Mouse (Mus musculus) left cerebral cortex, adult 2 months (tissue): ENCODE measurements around the gene Itga9. TPM values are rescaled to one million over a fixed set of nuclear protein-coding genes. Genes with fewer than 3 reads are reported as not detected.

Experiments used
- DNase-seq, 2 experiments: peaks; one replicate each; pipeline ENCODE4 v3.0.0; 2021 to 2022; ENCODE audit warnings: low spot score in 2 of 2, mixed read lengths in 1 of 2; ENCODE audit errors: extremely low spot score in 1 of 2
- H3K27ac ChIP-seq: fragments of 200-600 bp; 2 replicates; pipeline ENCODE4 v1.8.1; 2022
- H3K4me3 ChIP-seq: fragments of 200-600 bp; 2 replicates; pipeline ENCODE4 v1.8.1; 2022
- CTCF ChIP-seq: fragments of 200-600 bp; IDR thresholded peaks from 2 replicates; pipeline ENCODE4 v1.8.1; 2022; ENCODE audit warnings: antibody characterized with exemption, mild to moderate bottlenecking, moderate library complexity
- intact Hi-C: fragments of 180-260 bp; cut with DNase I; formaldehyde crosslinking; loops from one replicate; pipeline ENCODE4 v1.15.1; 2025
- total RNA-seq, 2 experiments: library from RNA; stranded (reverse); gene quantifications; 2 replicates each; pipeline ENCODE4 v1.2.3; 2021

The Itga9 gene
- total RNA-seq, 2 experiments from 2014 or later, result 8.2 to 8.3 TPM

GRCm38 (mm10) chr9:118914589-118914988 is 308.1 kb downstream of the Itga9 start:
- no peak for DNase-seq
- H3K4me3 ChIP-seq, result no peak overlapping the region
- intact Hi-C loops, result no loop called here
- no peak for TF ChIP-seq CTCF
- no peak overlapping the region for H3K27ac ChIP-seq

GRCm38 (mm10) chr9:118915290-118915689 is 308.8 kb downstream of the Itga9 start:
- H3K27ac ChIP-seq, result no peak overlapping the region
- peak in 1 of 2 experiments; percentile 31 for DNase-seq
- no peak overlapping the region for H3K4me3 ChIP-seq
- peak; percentile 66 for TF ChIP-seq CTCF
- intact Hi-C loops, result no loop called here

- Histone ChIP-seq H3K27ac (no peak overlapping the region), H3K4me3 (no peak overlapping the region)
- peak; percentile 38 to 39 for DNase-seq
- intact Hi-C loops, result loop anchor here (1.0 to 10.0 kb wide), 3 partner anchors 109 to 405 kb away; partner anchors contain the start of gene Oxsr1
- TF ChIP-seq CTCF, result no peak
Observed at GRCm38 (mm10) chr9:118919672-118920186, 313.2 kb downstream of the Itga9 start.

GRCm38 (mm10) chr9:118920798-118921515 is 314.5 kb downstream of the Itga9 start:
- Histone ChIP-seq H3K27ac (peak overlapping the region; percentile 83), H3K4me3 (no peak overlapping the region)
- peak; percentile 93 for TF ChIP-seq CTCF
- DNase-seq, result peak; percentile 81 to 83
- intact Hi-C loops, result loop anchor here (1.0 to 10.0 kb wide), 3 partner anchors 108 to 404 kb away; partner anchors contain the start of gene Oxsr1

GRCm38 (mm10) chr9:118921926-118922325 is 315.4 kb downstream of the Itga9 start:
- no peak overlapping the region for H3K4me3 ChIP-seq
- TF ChIP-seq CTCF, result no peak
- DNase-seq, result no peak
- H3K27ac ChIP-seq, result peak overlapping the region; percentile 83
- intact Hi-C loops, result loop anchor here (2.0 to 10.0 kb wide), 2 partner anchors 107 to 403 kb away; partner anchors contain the start of gene Oxsr1

- H3K4me3 ChIP-seq, result no peak overlapping the region; the same call in 1 of the 2 replicates
- H3K27ac ChIP-seq, result no peak overlapping the region
- intact Hi-C loops, result loop anchor here (1.0 to 10.0 kb wide), 2 partner anchors 105 to 400 kb away; partner anchors contain the start of gene Oxsr1
- no peak for DNase-seq
- TF ChIP-seq CTCF, result no peak
Observed at GRCm38 (mm10) chr9:118924554-118925085, 318.1 kb downstream of the Itga9 start.

GRCm38 (mm10) chr9:118925286-118926110 is 319.0 kb downstream of the Itga9 start:
- no peak for TF ChIP-seq CTCF
- intact Hi-C loops, result loop anchor here (1.0 to 10.0 kb wide), 3 partner anchors 27 to 399 kb away; partner anchors contain the start of gene Oxsr1
- DNase-seq, result peak; percentile 90 to 94
- H3K27ac ChIP-seq, result peak overlapping the region; percentile 94
- peak overlapping the region; percentile 81 for H3K4me3 ChIP-seq

GRCm38 (mm10) chr9:118926111-118926650 is 319.7 kb downstream of the Itga9 start, which contains the start of gene Ctdspl:
TSS of gene Ctdspl (plus strand) at chr9:118926453.
- peak; percentile 69 to 73 for DNase-seq
- Histone ChIP-seq H3K27ac (peak within 1 kb of the TSS; percentile 94), H3K4me3 (peak within 1 kb of the TSS; percentile 81)
- intact Hi-C loops, result loop anchor here (2.0 to 10.0 kb wide), 2 partner anchors 27 to 399 kb away; partner anchors contain the start of gene Oxsr1
- TF ChIP-seq CTCF, result no peak

GRCm38 (mm10) chr9:118926688-118927321 is 320.3 kb downstream of the Itga9 start:
- intact Hi-C loops, result loop anchor here (1.0 to 10.0 kb wide), 3 partner anchors 26 to 398 kb away; partner anchors contain the start of gene Oxsr1
- peak; percentile 77 to 84 for DNase-seq
- TF ChIP-seq CTCF, result no peak
- Histone ChIP-seq H3K27ac (peak overlapping the region; percentile 92), H3K4me3 (peak overlapping the region; percentile 81)

GRCm38 (mm10) chr9:118927501-118927900 is 321.0 kb downstream of the Itga9 start:
- intact Hi-C loops, result loop anchor here (1.0 to 10.0 kb wide), 3 partner anchors 25 to 397 kb away; partner anchors contain the start of gene Oxsr1
- no peak for TF ChIP-seq CTCF
- peak overlapping the region; percentile 92 for H3K27ac ChIP-seq
- peak in 1 of 2 experiments; percentile 42 for DNase-seq
- H3K4me3 ChIP-seq, result peak overlapping the region; percentile 53
